Mouse (Mus musculus) limb, embryonic 11.5 days (tissue): Measurements from ENCODE around the gene Rps27. TPM values are rescaled to one million over a fixed set of nuclear protein-coding genes. Genes with fewer than 3 reads are reported as not detected.

Experiments used
- ATAC-seq: fragments of 200-750 bp; cut with Nextera tagmentation; 2 replicates; pipeline ENCODE4 v1.8.0; 2017; ENCODE audit warnings: low read depth; ENCODE audit not compliant: insufficient number of reproducible peaks, low FRiP score, low TSS enrichment
- DNase-seq: peaks from one replicate; pipeline ENCODE4 v3.0.0-alpha.2; 2015; ENCODE audit warnings: low spot score
- H3K27ac ChIP-seq: fragments of 300-500 bp; sonication (generic); replicated peaks from 2 replicates; pipeline ENCODE4 v1.5.1; 2014; ENCODE audit warnings: low read depth, mild to moderate bottlenecking, low read length
- H3K27me3 ChIP-seq: fragments of 300-500 bp; sonication (generic); 2 replicates; pipeline ENCODE4 v1.6.1; 2014; ENCODE audit warnings: mild to moderate bottlenecking, low read length, mixed read lengths; ENCODE audit not compliant: control insufficient read depth, insufficient read depth
- H3K36me3 ChIP-seq: fragments of 300-500 bp; sonication (generic); 2 replicates; pipeline ENCODE4 v1.6.1; 2014; ENCODE audit warnings: mild to moderate bottlenecking, low read length, moderate library complexity, mixed read lengths; ENCODE audit not compliant: control insufficient read depth, insufficient read depth
- H3K4me1 ChIP-seq: fragments of 300-500 bp; sonication (generic); 2 replicates; pipeline ENCODE4 v1.6.1; 2014; ENCODE audit warnings: low read length, mixed read lengths; ENCODE audit not compliant: control insufficient read depth, insufficient read depth
- H3K4me2 ChIP-seq: fragments of 300-500 bp; sonication (generic); 2 replicates; pipeline ENCODE4 v1.6.1; 2014; ENCODE audit warnings: low read depth, mild to moderate bottlenecking, moderate library complexity; ENCODE audit not compliant: severe bottlenecking
- H3K4me3 ChIP-seq: fragments of 300-500 bp; sonication (generic); 2 replicates; pipeline ENCODE4 v1.5.1; 2014; ENCODE audit warnings: low read depth, low read length
- H3K9ac ChIP-seq: fragments of 300-500 bp; sonication (generic); 2 replicates; pipeline ENCODE4 v1.6.1; 2014; ENCODE audit warnings: mild to moderate bottlenecking, low read length
- H3K9me3 ChIP-seq: fragments of 300-500 bp; sonication (generic); 2 replicates; pipeline ENCODE4 v1.6.1; 2016; ENCODE audit warnings: low read length; ENCODE audit not compliant: control insufficient read depth
- WGBS: fragments of 180-500 bp; shearing (Covaris S2); extraction: QIAGEN DNeasy Blood & Tissue Kit; methylation state at CpG from one replicate; pipeline ENCODE4 v1.1.7; 2014; 5-methylcytosine and 5-hydroxymethylcytosine counted together
- polyA plus RNA-seq: library from polyadenylated mRNA; unstranded; fragments of >200 nt; fragmentation: Nextera tagmentation; extraction: Ambion mirVana; gene quantifications from 2 replicates; pipeline ENCODE4 v1.2.1, GENCODE M21; 2014

Rps27 gene
- polyA plus RNA-seq, 1 experiment from 2014 or later = 1,516 TPM

DNA sequence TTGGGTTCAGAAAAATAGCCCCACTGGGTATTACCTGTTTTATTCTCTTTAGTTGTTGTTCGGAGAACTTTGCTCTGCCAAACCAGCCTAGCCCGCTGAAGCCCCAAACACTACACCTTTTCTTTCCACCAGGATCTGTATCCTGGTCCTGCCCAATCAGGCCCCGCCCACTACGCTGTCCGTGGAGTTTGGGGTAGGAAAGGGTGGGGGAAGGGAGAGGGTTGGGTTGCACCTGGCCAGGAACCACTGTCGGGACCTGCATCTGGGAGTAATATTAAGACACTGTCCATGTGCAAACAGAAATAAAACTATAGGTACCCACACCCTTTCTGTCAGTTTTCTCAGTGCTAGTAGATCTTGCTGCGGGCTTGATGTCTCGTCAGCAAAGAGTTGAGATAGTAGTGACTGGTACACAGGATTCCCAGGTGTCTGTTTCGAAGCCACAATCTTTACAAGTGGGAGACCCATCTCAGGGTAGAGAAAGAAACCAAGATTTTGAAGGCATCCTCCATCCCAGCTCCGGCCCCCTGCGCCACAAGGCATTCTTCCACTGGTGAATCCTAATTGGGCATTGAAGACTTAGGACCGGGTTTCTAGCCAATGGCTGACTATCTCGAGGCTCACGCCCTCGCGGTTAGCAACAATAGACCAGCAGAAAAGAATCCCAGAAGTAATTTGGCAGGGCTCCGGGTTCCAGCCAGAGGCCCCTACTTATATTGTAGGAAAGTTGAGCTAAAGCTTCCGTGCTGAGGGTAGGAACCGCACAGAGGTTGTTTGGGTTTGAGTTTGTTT lies 29.7 kb upstream of the Rps27 start, which contains the start of gene Creb3l4:
Gene Creb3l4 (minus strand): TSS at position 529 of the 792 bp plus-strand sequence.
- H3K27ac ChIP-seq = peak within 1 kb of the TSS; percentile 42; the same call in 1 of the 2 replicates
- peak within 1 kb of the TSS; percentile 50 for H3K9ac ChIP-seq
- no peaks in the 10 kb centered on the region for H3K27me3 ChIP-seq
- ATAC-seq = peak; percentile 76
- no peaks in the 10 kb centered on the region for H3K36me3 ChIP-seq
- peak within 1 kb of the TSS; percentile 66 for H3K4me2 ChIP-seq
- WGBS = 4% methylated on average over 19 of the region's 19 CpGs
- H3K4me3 ChIP-seq = peak within 1 kb of the TSS; percentile 28
- H3K4me1 ChIP-seq = peaks cover 7% of the 10 kb centered on the region; the same call in 1 of the 2 replicates
- peak; percentile 74 for DNase-seq
- H3K9me3 ChIP-seq = no peaks in the 10 kb centered on the region

- 0 out of 2 replicates have a peak, but pooled peaks cover 7% of the 10 kb centered on the region for H3K4me1 ChIP-seq
- no peaks in the 10 kb centered on the region for H3K9me3 ChIP-seq
- DNase-seq (no peak), ATAC-seq (no peak)
- no peak overlapping the region for H3K4me3 ChIP-seq
- no peak overlapping the region for H3K9ac ChIP-seq
- H3K36me3 ChIP-seq = no peaks in the 10 kb centered on the region
- WGBS = 85% methylated on average over 10 of the region's 10 CpGs
- H3K27ac ChIP-seq = no peak overlapping the region
- no peaks in the 10 kb centered on the region for H3K27me3 ChIP-seq
- no peak overlapping the region for H3K4me2 ChIP-seq
These were observed 28.4 kb upstream of the Rps27 start for GRCm38 (mm10) chr3:90241669-90242358.

GRCm38 (mm10) chr3:90241251-90241650 lies 27.8 kb upstream of the Rps27 start:
- H3K27me3 ChIP-seq = no peaks in the 10 kb centered on the region
- DNase-seq = no peak
- H3K9ac ChIP-seq = no peak overlapping the region
- H3K4me2 ChIP-seq = no peak overlapping the region
- no peak for ATAC-seq
- no peak overlapping the region for H3K27ac ChIP-seq
- H3K9me3 ChIP-seq = no peaks in the 10 kb centered on the region
- no peaks in the 10 kb centered on the region for H3K36me3 ChIP-seq
- H3K4me3 ChIP-seq = no peak overlapping the region
- H3K4me1 ChIP-seq = 0 out of 2 replicates have a peak, but pooled peaks cover 7% of the 10 kb centered on the region
- WGBS = 88% methylated on average over 2 of the region's 2 CpGs

DNA sequence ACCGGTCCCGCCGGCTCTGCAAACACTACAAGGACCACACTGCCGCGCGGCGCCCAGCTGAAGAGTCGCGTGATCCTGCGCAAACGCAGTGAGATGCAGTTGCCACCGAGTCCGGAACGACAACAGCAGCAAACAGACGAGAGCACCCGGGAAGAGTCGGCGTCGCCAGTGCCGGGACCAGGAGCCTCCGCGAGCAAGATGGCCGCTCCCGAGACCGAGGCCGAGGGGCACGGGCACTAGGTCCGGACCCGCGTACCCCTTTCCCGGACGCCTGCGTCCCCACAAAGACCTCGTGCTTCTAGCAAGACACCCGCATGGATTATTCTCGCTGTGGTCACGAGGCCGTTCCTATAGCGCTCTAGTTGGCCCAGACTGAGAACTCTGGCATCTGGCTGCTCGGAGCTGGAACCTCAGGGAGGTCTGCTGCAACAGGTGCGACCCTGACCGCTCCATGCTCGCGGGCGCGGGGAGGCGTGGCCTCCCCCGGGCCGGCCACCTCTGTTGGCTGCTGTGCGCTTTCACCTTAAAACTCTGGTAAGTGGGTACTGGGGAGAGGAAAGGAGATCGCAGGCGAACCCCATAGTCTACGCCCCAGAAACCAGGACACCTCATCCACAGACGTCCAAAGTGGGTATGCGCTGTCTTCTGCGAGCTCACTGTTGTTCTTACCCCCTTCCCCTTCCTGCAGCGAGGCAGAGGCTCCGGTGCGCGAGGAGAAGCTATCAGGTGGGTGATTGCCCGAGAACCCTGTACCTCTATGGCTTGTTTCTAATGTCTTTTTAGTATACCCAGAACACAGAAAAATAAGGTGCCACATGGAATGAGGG lies 18.3 kb upstream of the Rps27 start, which contains the start of gene Jtb:
Gene Jtb (plus strand): TSS at position 91 of the 827 bp plus-strand sequence.
- H3K9ac ChIP-seq = peak within 1 kb of the TSS; percentile 83
- H3K4me3 ChIP-seq = peak within 1 kb of the TSS; percentile 66
- peak within 1 kb of the TSS; percentile 74 for H3K27ac ChIP-seq
- peak within 1 kb of the TSS; percentile 73 for H3K4me2 ChIP-seq
- peaks cover 2% of the 10 kb centered on the region; the same call in 1 of the 2 replicates for H3K4me1 ChIP-seq
- H3K27me3 ChIP-seq = no peaks in the 10 kb centered on the region
- peak; percentile 93 for DNase-seq
- ATAC-seq = peak; percentile 93
- no peaks in the 10 kb centered on the region for H3K9me3 ChIP-seq
- H3K36me3 ChIP-seq = peaks cover 2% of the 10 kb centered on the region; the same call in 1 of the 2 replicates
- under 1% methylated on average over 61 of the region's 61 CpGs for WGBS

GRCm38 (mm10) chr3:90231075-90231474 lies 17.6 kb upstream of the Rps27 start:
- Histone ChIP-seq H3K27ac (no peak overlapping the region; the same call in 1 of the 2 replicates), H3K9ac (peak overlapping the region; percentile 83)
- WGBS = 9% methylated on average over 8 of the region's 8 CpGs

DNA sequence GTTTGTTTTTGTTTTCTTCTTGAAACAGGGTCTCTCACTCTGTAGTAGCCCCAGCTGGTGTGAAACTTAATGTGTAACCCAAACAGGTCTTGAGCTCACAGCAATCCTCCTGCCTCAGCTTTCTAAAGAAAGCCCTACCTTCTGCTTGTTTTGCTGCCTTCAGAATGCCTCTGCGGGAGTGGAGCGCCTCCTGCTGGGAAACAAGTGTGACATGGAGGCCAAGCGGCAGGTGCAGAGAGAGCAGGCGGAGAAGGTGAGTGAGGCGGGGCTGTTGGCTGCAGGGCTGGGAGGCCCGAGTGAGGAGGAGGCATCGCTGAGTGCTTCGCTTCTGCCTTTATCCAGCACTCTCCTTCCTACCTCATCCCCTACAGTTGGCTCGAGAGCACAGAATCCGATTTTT lies 10.9 kb upstream of the Rps27 start:
- DNase-seq (no peak), ATAC-seq (no peak)
- Histone ChIP-seq H3K9ac (no peak overlapping the region), H3K9me3 (no peaks in the 10 kb centered on the region), H3K27me3 (no peaks in the 10 kb centered on the region), H3K4me2 (no peak overlapping the region), H3K36me3 (peaks cover 6% of the 10 kb centered on the region; the same call in 1 of the 2 replicates), H3K4me1 (no peaks in the 10 kb centered on the region), H3K4me3 (no peak overlapping the region), H3K27ac (no peak overlapping the region)
- WGBS = 78% methylated on average over 10 of the region's 10 CpGs

More at GRCm38 (mm10) chr3:90231075-90231474, 17.6 kb upstream of the Rps27 start:
- H3K27me3 ChIP-seq = no peaks in the 10 kb centered on the region
- ATAC-seq (no peak), DNase-seq (no peak)
- peak overlapping the region; percentile 66 for H3K4me3 ChIP-seq
- H3K9me3 ChIP-seq = no peaks in the 10 kb centered on the region
- H3K36me3 ChIP-seq = peaks cover 2% of the 10 kb centered on the region; the same call in 1 of the 2 replicates
- peak overlapping the region; percentile 73 for H3K4me2 ChIP-seq
- H3K4me1 ChIP-seq = peaks cover 2% of the 10 kb centered on the region; the same call in 1 of the 2 replicates

DNA sequence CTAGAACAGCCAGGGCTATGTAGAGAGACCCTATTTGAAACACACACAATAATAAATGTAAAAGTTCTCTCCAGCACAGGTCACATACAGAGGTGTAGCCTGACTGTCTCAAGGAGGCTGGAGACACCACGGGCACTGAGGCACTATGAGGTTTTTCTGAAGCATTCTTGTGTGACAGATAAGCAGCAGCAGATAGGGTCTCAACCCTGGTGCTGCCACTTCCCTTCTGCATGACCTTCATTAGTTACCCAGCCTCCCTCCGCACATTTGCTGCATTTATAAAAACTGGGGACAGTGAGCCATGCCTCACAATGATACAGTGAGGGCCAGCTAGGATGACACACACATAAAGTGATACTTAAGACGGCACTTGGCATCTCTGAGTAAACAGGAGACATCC lies 9.5 kb upstream of the Rps27 start:
- Histone ChIP-seq H3K4me2 (no peak overlapping the region), H3K4me3 (no peak overlapping the region), H3K27ac (no peak overlapping the region), H3K9me3 (no peaks in the 10 kb centered on the region), H3K9ac (no peak overlapping the region), H3K4me1 (no peaks in the 10 kb centered on the region), H3K27me3 (no peaks in the 10 kb centered on the region), H3K36me3 (peaks cover 6% of the 10 kb centered on the region; the same call in 1 of the 2 replicates)
- ATAC-seq = no peak
- 83% methylated on average over 3 of the region's 3 CpGs for WGBS
- no peak for DNase-seq
